Mouse (Mus musculus) heart, embryonic 11.5 days (tissue): ENCODE results near the gene Irs2. TPM values are rescaled to one million over a fixed set of nuclear protein-coding genes. Genes with fewer than 3 reads are reported as not detected.

Source experiments
- ATAC-seq: fragments of 200-750 bp; cut with Nextera tagmentation; replicated peaks from 2 replicates; pipeline ENCODE4 v1.8.0; 2017; ENCODE audit warnings: moderate library complexity; ENCODE audit not compliant: insufficient number of reproducible peaks, low FRiP score, low TSS enrichment
- H3K27ac ChIP-seq: fragments of 300-500 bp; sonication (generic); 2 replicates; pipeline ENCODE4 v1.5.1; 2014; ENCODE audit warnings: mild to moderate bottlenecking, low read depth, low read length
- H3K27me3 ChIP-seq: fragments of 300-500 bp; sonication (generic); 2 replicates; pipeline ENCODE4 v1.6.1; 2014; ENCODE audit warnings: mild to moderate bottlenecking, low read length, mixed read lengths; ENCODE audit not compliant: control insufficient read depth, insufficient read depth
- H3K36me3 ChIP-seq: fragments of 300-500 bp; sonication (generic); 2 replicates; pipeline ENCODE4 v1.6.1; 2014; ENCODE audit warnings: mild to moderate bottlenecking, low read length, moderate library complexity, mixed read lengths; ENCODE audit not compliant: control insufficient read depth, insufficient read depth
- H3K4me1 ChIP-seq: fragments of 300-500 bp; sonication (generic); 2 replicates; pipeline ENCODE4 v1.6.1; 2014; ENCODE audit warnings: low read length; ENCODE audit not compliant: control insufficient read depth, insufficient read depth
- H3K4me2 ChIP-seq: fragments of 300-500 bp; sonication (generic); 2 replicates; pipeline ENCODE4 v1.6.1; 2014; ENCODE audit warnings: mild to moderate bottlenecking, moderate library complexity
- H3K4me3 ChIP-seq: fragments of 300-500 bp; sonication (generic); 2 replicates; pipeline ENCODE4 v1.5.1; 2014; ENCODE audit warnings: low read depth, low read length
- H3K9ac ChIP-seq: fragments of 300-500 bp; sonication (generic); 2 replicates; pipeline ENCODE4 v1.6.1; 2014; ENCODE audit warnings: mild to moderate bottlenecking, low read depth, low read length, moderate library complexity
- H3K9me3 ChIP-seq: fragments of 300-500 bp; sonication (generic); replicated peaks from 2 replicates; pipeline ENCODE4 v1.6.1; 2016; ENCODE audit warnings: low read length; ENCODE audit not compliant: control insufficient read depth
- WGBS: fragments of 180-500 bp; shearing (Covaris S2); extraction: QIAGEN DNeasy Blood & Tissue Kit; methylation state at CpG from one replicate; pipeline ENCODE4 v1.1.7; 2014; ENCODE audit not compliant: insufficient replicate concordance; 5-methylcytosine and 5-hydroxymethylcytosine counted together
- polyA plus RNA-seq: library from polyadenylated mRNA; unstranded; fragments of >200 nt; fragmentation: Nextera tagmentation; extraction: Ambion mirVana; gene quantifications from 2 replicates; pipeline ENCODE4 v1.2.1, GENCODE M21; 2014

The Irs2 gene
- polyA plus RNA-seq, 1 experiment from 2014 or later: 5.0 TPM

- WGBS: 78% methylated on average over 8 of the region's 8 CpGs
- no peak for ATAC-seq
- H3K4me1 ChIP-seq: no peaks in the 10 kb centered on the region
- no peak overlapping the region for H3K27ac ChIP-seq
- H3K27me3 ChIP-seq: no peaks in the 10 kb centered on the region
- H3K4me3 ChIP-seq: no peak overlapping the region
- no peak overlapping the region for H3K4me2 ChIP-seq
- H3K9ac ChIP-seq: no peak overlapping the region
- H3K9me3 ChIP-seq: no peaks in the 10 kb centered on the region
- H3K36me3 ChIP-seq: no peaks in the 10 kb centered on the region
Measured at GRCm38 (mm10) chr8:10935231-10935630, 73.0 kb downstream of the Irs2 start.
